Mouse (Mus musculus): ENCODE measurements around the gene Frmd4b. TPM values are rescaled to one million over a fixed set of nuclear protein-coding genes. Genes with fewer than 3 reads are reported as not detected.

Frmd4b gene
- polyA plus RNA-seq, 1 experiment from 2014 or later, result 15.7 TPM

- Histone ChIP-seq H3K4me3 (no peak overlapping the region), H3K9me3 (no peaks in the 10 kb centered on the region), H3K36me3 (peaks cover 18% of the 10 kb centered on the region; the same call in 1 of the 2 replicates), H3K27me3 (no peaks in the 10 kb centered on the region), H3K27ac (no peak overlapping the region), H3K4me2 (no peak overlapping the region), H3K9ac (no peak overlapping the region), H3K4me1 (no peaks in the 10 kb centered on the region)
- ATAC-seq (ENCODE audit: borderline replicate concordance, extremely low read depth, low FRiP score, low TSS enrichment), result no peak
- WGBS, result 69% methylated on average over 11 of the region's 11 CpGs
Observed at GRCm38 (mm10) chr6:97305010-97305409, 312.3 kb downstream of the Frmd4b start.

GRCm38 (mm10) chr6:97303277-97304109 lies 313.8 kb downstream of the Frmd4b start:
- WGBS, result 80% methylated on average over 9 of the region's 9 CpGs
- H3K9me3 ChIP-seq, result no peaks in the 10 kb centered on the region
- H3K36me3 ChIP-seq, result peaks cover 23% of the 10 kb centered on the region; the same call in 1 of the 2 replicates

GRCm38 (mm10) chr6:97302303-97302702 lies 315.0 kb downstream of the Frmd4b start:
- Histone ChIP-seq H3K9me3 (no peaks in the 10 kb centered on the region), H3K4me3 (no peak overlapping the region), H3K27me3 (no peaks in the 10 kb centered on the region), H3K4me1 (no peaks in the 10 kb centered on the region), H3K27ac (no peak overlapping the region), H3K4me2 (no peak overlapping the region), H3K9ac (no peak overlapping the region), H3K36me3 (peaks cover 27% of the 10 kb centered on the region)
- 73% methylated on average over 7 of the region's 7 CpGs for WGBS
- ATAC-seq (ENCODE audit: borderline replicate concordance, extremely low read depth, low FRiP score, low TSS enrichment), result no peak

More at GRCm38 (mm10) chr6:97303277-97304109, 313.8 kb downstream of the Frmd4b start:
- Histone ChIP-seq H3K27ac (no peak overlapping the region), H3K4me1 (no peaks in the 10 kb centered on the region), H3K4me3 (no peak overlapping the region), H3K9ac (no peak overlapping the region), H3K27me3 (no peaks in the 10 kb centered on the region), H3K4me2 (no peak overlapping the region)
- no peak for ATAC-seq (ENCODE audit: borderline replicate concordance, extremely low read depth, low FRiP score, low TSS enrichment)

- no peak overlapping the region for H3K4me2 ChIP-seq
- WGBS, result 83% methylated on average over 6 of the region's 6 CpGs
- no peak overlapping the region for H3K9ac ChIP-seq
- H3K27me3 ChIP-seq, result no peaks in the 10 kb centered on the region
- H3K4me1 ChIP-seq, result no peaks in the 10 kb centered on the region
- no peaks in the 10 kb centered on the region for H3K9me3 ChIP-seq
- H3K4me3 ChIP-seq, result no peak overlapping the region
- H3K27ac ChIP-seq, result no peak overlapping the region
- peaks cover 33% of the 10 kb centered on the region for H3K36me3 ChIP-seq
- no peak for ATAC-seq (ENCODE audit: borderline replicate concordance, extremely low read depth, low FRiP score, low TSS enrichment)
Observed at GRCm38 (mm10) chr6:97300659-97301058, 316.7 kb downstream of the Frmd4b start.

- no peak for ATAC-seq (ENCODE audit: borderline replicate concordance, extremely low read depth, low FRiP score, low TSS enrichment)
- Histone ChIP-seq H3K4me2 (no peak overlapping the region), H3K27ac (no peak overlapping the region), H3K9ac (no peak overlapping the region), H3K4me1 (no peaks in the 10 kb centered on the region), H3K4me3 (no peak overlapping the region), H3K9me3 (no peaks in the 10 kb centered on the region), H3K36me3 (peaks cover 38% of the 10 kb centered on the region), H3K27me3 (no peaks in the 10 kb centered on the region)
- 92% methylated on average over 6 of the region's 6 CpGs for WGBS
Observed at GRCm38 (mm10) chr6:97300180-97300579, 317.2 kb downstream of the Frmd4b start.

- 56% methylated on average over 3 of the region's 3 CpGs for WGBS
- Histone ChIP-seq H3K36me3 (peaks cover 34% of the 10 kb centered on the region), H3K9me3 (no peaks in the 10 kb centered on the region), H3K4me2 (no peak overlapping the region), H3K4me3 (no peak overlapping the region), H3K9ac (no peak overlapping the region), H3K27ac (no peak overlapping the region), H3K4me1 (peaks cover 18% of the 10 kb centered on the region; the same call in 1 of the 2 replicates), H3K27me3 (no peaks in the 10 kb centered on the region)
- no peak for ATAC-seq (ENCODE audit: borderline replicate concordance, extremely low read depth, low FRiP score, low TSS enrichment)
Observed at GRCm38 (mm10) chr6:97297151-97297550, 320.2 kb downstream of the Frmd4b start.

GRCm38 (mm10) chr6:97295866-97296527 lies 321.3 kb downstream of the Frmd4b start:
- WGBS, result 94% methylated on average over 21 of the region's 21 CpGs
- ATAC-seq (ENCODE audit: borderline replicate concordance, extremely low read depth, low FRiP score, low TSS enrichment), result no peak

GRCm38 (mm10) chr6:97295416-97295815 lies 321.9 kb downstream of the Frmd4b start:
- no peaks in the 10 kb centered on the region for H3K27me3 ChIP-seq
- H3K36me3 ChIP-seq, result peaks cover 32% of the 10 kb centered on the region
- 86% methylated on average over 9 of the region's 9 CpGs for WGBS
- peak overlapping the region; percentile 48; the same call in 1 of the 2 replicates for H3K27ac ChIP-seq
- no peaks in the 10 kb centered on the region for H3K9me3 ChIP-seq
- no peak overlapping the region for H3K4me2 ChIP-seq
- H3K4me1 ChIP-seq, result peaks cover 27% of the 10 kb centered on the region
- no peak for ATAC-seq (ENCODE audit: borderline replicate concordance, extremely low read depth, low FRiP score, low TSS enrichment)
- H3K9ac ChIP-seq, result no peak overlapping the region
- no peak overlapping the region for H3K4me3 ChIP-seq

More at GRCm38 (mm10) chr6:97295866-97296527, 321.3 kb downstream of the Frmd4b start:
- peaks cover 34% of the 10 kb centered on the region for H3K36me3 ChIP-seq
- no peak overlapping the region for H3K4me3 ChIP-seq
- H3K9me3 ChIP-seq, result no peaks in the 10 kb centered on the region
- H3K4me1 ChIP-seq, result peaks cover 22% of the 10 kb centered on the region
- no peak overlapping the region for H3K27ac ChIP-seq
- no peak overlapping the region for H3K4me2 ChIP-seq
- no peaks in the 10 kb centered on the region for H3K27me3 ChIP-seq
- H3K9ac ChIP-seq, result no peak overlapping the region

GRCm38 (mm10) chr6:97293667-97294569 lies 323.4 kb downstream of the Frmd4b start:
- H3K27ac ChIP-seq, result peak overlapping the region; percentile 59
- whole genome bisulfite sequencing, result 62% methylated on average over 12 of the region's 12 CpGs

GRCm38 (mm10) chr6:97292894-97293293 lies 324.4 kb downstream of the Frmd4b start:
- Histone ChIP-seq H3K4me1 (peaks cover 38% of the 10 kb centered on the region), H3K4me3 (no peak overlapping the region), H3K36me3 (peaks cover 23% of the 10 kb centered on the region), H3K4me2 (no peak overlapping the region), H3K9ac (no peak overlapping the region), H3K9me3 (no peaks in the 10 kb centered on the region), H3K27ac (peak overlapping the region; percentile 59), H3K27me3 (no peaks in the 10 kb centered on the region)
- no peak for ATAC-seq (ENCODE audit: borderline replicate concordance, extremely low read depth, low FRiP score, low TSS enrichment)
- 57% methylated on average over 5 of the region's 5 CpGs for WGBS

More at GRCm38 (mm10) chr6:97293667-97294569, 323.4 kb downstream of the Frmd4b start:
- H3K36me3 ChIP-seq, result peaks cover 23% of the 10 kb centered on the region
- H3K9ac ChIP-seq, result no peak overlapping the region
- H3K27me3 ChIP-seq, result no peaks in the 10 kb centered on the region
- ATAC-seq (ENCODE audit: borderline replicate concordance, extremely low read depth, low FRiP score, low TSS enrichment), result no peak
- H3K4me2 ChIP-seq, result no peak overlapping the region
- H3K4me1 ChIP-seq, result peaks cover 32% of the 10 kb centered on the region
- H3K9me3 ChIP-seq, result no peaks in the 10 kb centered on the region
- H3K4me3 ChIP-seq, result no peak overlapping the region

GRCm38 (mm10) chr6:97292096-97292495 lies 325.2 kb downstream of the Frmd4b start:
- ATAC-seq (ENCODE audit: borderline replicate concordance, extremely low read depth, low FRiP score, low TSS enrichment), result no peak

More at GRCm38 (mm10) chr6:97292096-97292495, 325.2 kb downstream of the Frmd4b start:
- Histone ChIP-seq H3K4me3 (no peak overlapping the region), H3K27me3 (no peaks in the 10 kb centered on the region), H3K9me3 (no peaks in the 10 kb centered on the region), H3K9ac (no peak overlapping the region), H3K36me3 (peaks cover 25% of the 10 kb centered on the region), H3K4me2 (no peak overlapping the region), H3K4me1 (peaks cover 40% of the 10 kb centered on the region), H3K27ac (peak overlapping the region; percentile 59; the same call in 1 of the 2 replicates)
- 65% methylated on average over 3 of the region's 3 CpGs for WGBS
